Mouse (Mus musculus) liver, adult 2 months (tissue): ENCODE measurements at regions not wholly inside any gene's neighbourhood (a gene's known extent, or its start where the extent isn't known, plus 50 kb on each side); places are given as distances from the start of the nearest gene placed in this dataset.

Experiments
- CTCF ChIP-seq: fragments of 200-500 bp; IDR thresholded peaks from 2 replicates; pipeline ENCODE4 v1.5.1; 2011; ENCODE audit warnings: low read depth, low read length, control low read depth
- POLR2A ChIP-seq: fragments of 200-500 bp; IDR thresholded peaks from 2 replicates; pipeline ENCODE4 v1.6.1; 2011; ENCODE audit warnings: low read length, control low read depth; ENCODE audit not compliant: insufficient read depth; ENCODE audit errors: extremely low read depth

DNA sequence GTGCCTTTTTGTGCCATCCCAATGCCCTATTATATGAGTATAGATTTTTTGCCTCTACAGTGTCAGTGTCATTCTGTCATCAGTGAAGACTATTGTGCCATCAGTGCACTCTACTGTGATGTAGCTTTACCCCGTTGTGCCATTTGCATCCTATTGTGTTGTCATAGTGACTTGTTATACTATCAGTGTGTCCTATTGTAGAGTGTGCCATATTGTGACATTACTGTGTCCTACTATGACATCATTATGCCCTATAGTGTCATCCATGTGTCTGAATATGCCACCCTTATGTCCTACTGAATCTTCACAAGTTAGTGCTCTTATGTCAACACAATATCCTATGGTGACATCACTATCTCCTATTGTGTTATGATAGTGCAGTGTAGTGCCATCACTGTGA lies 293.4 kb downstream of the Slco6d1 start:
- TF ChIP-seq CTCF (no peak), POLR2A (no peak)
